Mouse (Mus musculus) ovary, postnatal 10 days (tissue): ENCODE data around the gene Stag2.

ENCODE experiments used
- DNase-seq: peaks from one replicate; pipeline ENCODE4 v3.0.0; 2022; ENCODE audit warnings: low spot score

The Stag2 gene

GRCm38 (mm10) chrX:42148788-42149556, at the start of gene Stag2:
Stag2 (plus strand) TSS chrX:42149317.
- DNase-seq = peak; percentile 50

- DNase-seq = no peak
These were observed 42.0 kb upstream of the Stag2 start for GRCm38 (mm10) chrX:42107137-42107536.

- DNase-seq = no peak
These were observed 38.5 kb upstream of the Stag2 start for GRCm38 (mm10) chrX:42110585-42110984.

GRCm38 (mm10) chrX:42119442-42120048, 29.6 kb upstream of the Stag2 start:
- DNase-seq = no peak

GRCm38 (mm10) chrX:42124963-42125697, 24.0 kb upstream of the Stag2 start:
- DNase-seq = no peak

GRCm38 (mm10) chrX:42139882-42140281, 9.2 kb upstream of the Stag2 start:
- no peak for DNase-seq

- no peak for DNase-seq
These were observed 6.5 kb upstream of the Stag2 start for GRCm38 (mm10) chrX:42142620-42143019.

- DNase-seq = no peak
These were observed 5.1 kb upstream of the Stag2 start for GRCm38 (mm10) chrX:42143991-42144390.

GRCm38 (mm10) chrX:42148016-42148451, 1.1 kb upstream of the Stag2 start:
- no peak for DNase-seq

- peak; percentile 20 for DNase-seq
These were observed 634 bp downstream of the Stag2 start for GRCm38 (mm10) chrX:42149557-42150345.

GRCm38 (mm10) chrX:42150346-42151023, 1.4 kb downstream of the Stag2 start:
- peak; percentile 21 for DNase-seq

- DNase-seq = no peak
These were observed 2.1 kb downstream of the Stag2 start for GRCm38 (mm10) chrX:42151024-42151754.

- DNase-seq = peak; percentile 10
These were observed 2.8 kb downstream of the Stag2 start for GRCm38 (mm10) chrX:42151903-42152369.

GRCm38 (mm10) chrX:42153056-42153455, 3.9 kb downstream of the Stag2 start:
- DNase-seq = no peak

GRCm38 (mm10) chrX:42165455-42165854, 16.3 kb downstream of the Stag2 start:
- no peak for DNase-seq

GRCm38 (mm10) chrX:42170811-42171210, 21.7 kb downstream of the Stag2 start:
- DNase-seq = no peak

GRCm38 (mm10) chrX:42187590-42187989, 38.5 kb downstream of the Stag2 start:
- DNase-seq = no peak

GRCm38 (mm10) chrX:42188825-42189426, 39.8 kb downstream of the Stag2 start:
- no peak for DNase-seq

GRCm38 (mm10) chrX:42194608-42195007, 45.5 kb downstream of the Stag2 start:
- no peak for DNase-seq

GRCm38 (mm10) chrX:42202482-42202881, 53.4 kb downstream of the Stag2 start:
- no peak for DNase-seq
